Mouse (Mus musculus) T-helper 2 cell (primary cell): ENCODE data around the gene Tnrc6b.

Experiments used
- in situ Hi-C: fragments of 300-600 bp; cut with MboI, MseI; formaldehyde crosslinking; loops from one replicate; pipeline ENCODE4 v1.15.1; 2025; ENCODE audit warnings: high pct_unique_total_duplicates

The Tnrc6b gene

GRCm38 (mm10) chr15:80710608-80711363 is at the start of gene Tnrc6b:
Gene Tnrc6b (plus strand): TSS chr15:80711313.
- in situ Hi-C loops = loop anchor here (5.0 to 10.0 kb wide), 2 partner anchors 242 to 484 kb away; partner anchors contain the start of gene Mrtfa

GRCm38 (mm10) chr15:80664444-80664843 is 46.7 kb upstream of the Tnrc6b start:
- in situ Hi-C loops = no loop called here

- in situ Hi-C loops = loop anchor here (5.0 kb wide), 1 partner anchor 489 kb away; no protein-coding TSS in a partner anchor
These were observed 39.5 kb upstream of the Tnrc6b start, which contains the start of gene Fam83f for GRCm38 (mm10) chr15:80671295-80672252. Gene Fam83f (plus strand): TSS chr15:80671847.

- in situ Hi-C loops = loop anchor here (5.0 kb wide), 1 partner anchor 491 kb away; no protein-coding TSS in a partner anchor
These were observed 38.3 kb upstream of the Tnrc6b start for GRCm38 (mm10) chr15:80672810-80673209.

- in situ Hi-C loops = loop anchor here (5.0 kb wide), 1 partner anchor 491 kb away; no protein-coding TSS in a partner anchor
These were observed 37.6 kb upstream of the Tnrc6b start for GRCm38 (mm10) chr15:80673337-80674095.

- in situ Hi-C loops = loop anchor here (5.0 kb wide), 2 partner anchors 182 to 492 kb away; no protein-coding TSS in a partner anchor
These were observed 36.4 kb upstream of the Tnrc6b start for GRCm38 (mm10) chr15:80674700-80675099.

GRCm38 (mm10) chr15:80679515-80680215 is 31.4 kb upstream of the Tnrc6b start:
- in situ Hi-C loops = loop anchor here (5.0 kb wide), 1 partner anchor 187 kb away; no protein-coding TSS in a partner anchor

- in situ Hi-C loops = no loop called here
These were observed 30.6 kb upstream of the Tnrc6b start for GRCm38 (mm10) chr15:80680347-80681030.

GRCm38 (mm10) chr15:80681466-80681881 is 29.6 kb upstream of the Tnrc6b start:
- in situ Hi-C loops = no loop called here

- in situ Hi-C loops = no loop called here
These were observed 28.8 kb upstream of the Tnrc6b start for GRCm38 (mm10) chr15:80682343-80682742.

- in situ Hi-C loops = no loop called here
These were observed 28.0 kb upstream of the Tnrc6b start for GRCm38 (mm10) chr15:80683151-80683550.

- in situ Hi-C loops = no loop called here
These were observed 27.1 kb upstream of the Tnrc6b start for GRCm38 (mm10) chr15:80683990-80684389.

- in situ Hi-C loops = no loop called here
These were observed 26.1 kb upstream of the Tnrc6b start for GRCm38 (mm10) chr15:80684786-80685602.

GRCm38 (mm10) chr15:80685603-80685895 is 25.6 kb upstream of the Tnrc6b start:
- in situ Hi-C loops = no loop called here

GRCm38 (mm10) chr15:80688536-80688935 is 22.6 kb upstream of the Tnrc6b start:
- in situ Hi-C loops = no loop called here

- in situ Hi-C loops = loop anchor here (10.0 kb wide), 1 partner anchor 399 kb away; no protein-coding TSS in a partner anchor
These were observed 17.6 kb upstream of the Tnrc6b start for GRCm38 (mm10) chr15:80693492-80693891.

GRCm38 (mm10) chr15:80694125-80694910 is 16.8 kb upstream of the Tnrc6b start:
- in situ Hi-C loops = loop anchor here (10.0 kb wide), 1 partner anchor 400 kb away; no protein-coding TSS in a partner anchor

GRCm38 (mm10) chr15:80697564-80697963 is 13.5 kb upstream of the Tnrc6b start:
- in situ Hi-C loops = loop anchor here (10.0 kb wide), 1 partner anchor 403 kb away; no protein-coding TSS in a partner anchor
